Mouse (Mus musculus) lung, adult 2 months (tissue): Measurements from ENCODE around the gene Usp32. TPM values are rescaled to one million over a fixed set of nuclear protein-coding genes. Genes with fewer than 3 reads are reported as not detected.
A peak's percentile ranks its signal among the peaks of the same experiment; 100 is the strongest.

Experiments used
- DNase-seq: peaks from one replicate; pipeline ENCODE4 v3.0.0; 2022
- H3K4me1 ChIP-seq: fragments of 200-500 bp; 2 replicates; pipeline ENCODE4 v1.6.1; 2011; ENCODE audit warnings: low read length; ENCODE audit not compliant: control insufficient read depth, insufficient read depth
- H3K4me3 ChIP-seq: fragments of 200-500 bp; replicated peaks from 2 replicates; pipeline ENCODE3; 2011; ENCODE audit warnings: low read depth, mild to moderate bottlenecking, control low read depth, low read length; ENCODE audit errors: extremely low read depth
- CTCF ChIP-seq: fragments of 200-500 bp; IDR thresholded peaks from 2 replicates; pipeline ENCODE4 v1.5.1; 2011; ENCODE audit warnings: mild to moderate bottlenecking, low read length, control low read depth; ENCODE audit not compliant: insufficient read depth
- POLR2A ChIP-seq: fragments of 200-500 bp; IDR thresholded peaks from 2 replicates; pipeline ENCODE4 v1.6.1; 2011; ENCODE audit warnings: low read depth, mild to moderate bottlenecking, control low read depth, low read length, borderline replicate concordance; ENCODE audit errors: extremely low read depth
- WGBS: fragments of 180-500 bp; shearing (Covaris S2); methylation state at CpG from one replicate; pipeline ENCODE4 v1.1.7; 2018; 5-methylcytosine and 5-hydroxymethylcytosine counted together
- polyA plus RNA-seq: library from polyadenylated mRNA; depleted of rRNA; stranded (reverse); fragments of >200 nt; gene quantifications from 2 replicates; pipeline ENCODE4 v1.2.3, GENCODE M21; 2012

Usp32 gene
- polyA plus RNA-seq, 1 experiment, result 7.9 TPM

DNA sequence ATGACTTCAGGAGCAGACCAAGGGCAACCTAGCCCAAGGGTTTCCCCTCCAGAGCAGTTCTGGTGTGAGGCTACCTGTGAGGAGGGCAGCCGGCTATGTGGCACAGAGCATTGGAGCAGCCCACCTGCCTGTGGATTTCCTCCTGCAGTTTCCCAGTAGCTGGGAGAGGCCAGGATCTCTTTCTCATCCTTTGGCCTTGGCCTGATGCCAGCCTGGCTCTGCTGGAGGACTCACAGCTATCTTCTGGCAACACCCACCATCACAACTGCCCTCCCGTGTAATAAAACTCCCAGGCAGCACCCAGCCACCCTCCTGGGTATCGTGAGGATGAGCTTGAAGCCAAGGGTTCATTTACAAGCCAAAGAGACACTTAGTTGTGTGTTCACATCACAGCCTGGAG is 167.9 kb downstream of the Usp32 start:
- 34% methylated on average over 3 of the region's 3 CpGs for WGBS
- TF ChIP-seq CTCF, result no peak
- no peak for TF ChIP-seq POLR2A
- Histone ChIP-seq H3K4me3 (no peak overlapping the region), H3K4me1 (peaks cover 19% of the 10 kb centered on the region)
- no peak for DNase-seq

DNA sequence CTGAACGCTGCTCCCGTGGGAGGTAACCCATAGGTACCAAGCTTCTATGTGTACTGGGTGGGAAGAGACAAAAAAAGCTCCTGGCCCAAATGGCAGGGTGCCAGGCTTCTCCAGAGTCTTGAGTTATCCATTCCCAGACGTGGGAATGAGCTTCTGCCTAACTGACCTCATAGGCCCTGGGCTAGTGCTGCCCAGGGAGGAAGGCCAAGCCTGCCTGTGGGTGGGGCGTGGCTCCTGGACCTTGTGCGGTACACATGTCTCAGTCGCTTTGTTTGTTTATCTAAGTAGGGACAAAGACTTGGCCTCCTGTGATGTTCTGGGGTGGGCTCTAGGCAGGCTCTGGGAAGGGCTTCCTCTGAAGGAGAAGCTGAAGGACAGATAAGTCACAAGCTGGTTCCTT is 171.2 kb downstream of the Usp32 start:
- 36% methylated on average over 6 of the region's 6 CpGs for WGBS

GRCm38 (mm10) chr11:84968309-84968708 is 171.7 kb downstream of the Usp32 start:
- Histone ChIP-seq H3K4me3 (no peak overlapping the region), H3K4me1 (peaks cover 19% of the 10 kb centered on the region)
- TF ChIP-seq POLR2A (no peak), CTCF (no peak)
- 48% methylated on average over 4 of the region's 4 CpGs for WGBS
- DNase-seq, result no peak

More for the DNA sequence above, 171.2 kb downstream of the Usp32 start:
- no peak overlapping the region for H3K4me3 ChIP-seq
- peak; percentile 48 for DNase-seq
- TF ChIP-seq POLR2A (0 out of 2 replicates have a peak, but pooled peaks have one; percentile 17), CTCF (no peak)
- H3K4me1 ChIP-seq, result peaks cover 19% of the 10 kb centered on the region

GRCm38 (mm10) chr11:84967113-84967512 is 172.8 kb downstream of the Usp32 start:
- Histone ChIP-seq H3K4me1 (peaks cover 19% of the 10 kb centered on the region), H3K4me3 (no peak overlapping the region)
- WGBS, result 55% methylated on average over 5 of the region's 5 CpGs
- DNase-seq, result no peak
- TF ChIP-seq POLR2A, result no peak
- TF ChIP-seq CTCF, result no peak

DNA sequence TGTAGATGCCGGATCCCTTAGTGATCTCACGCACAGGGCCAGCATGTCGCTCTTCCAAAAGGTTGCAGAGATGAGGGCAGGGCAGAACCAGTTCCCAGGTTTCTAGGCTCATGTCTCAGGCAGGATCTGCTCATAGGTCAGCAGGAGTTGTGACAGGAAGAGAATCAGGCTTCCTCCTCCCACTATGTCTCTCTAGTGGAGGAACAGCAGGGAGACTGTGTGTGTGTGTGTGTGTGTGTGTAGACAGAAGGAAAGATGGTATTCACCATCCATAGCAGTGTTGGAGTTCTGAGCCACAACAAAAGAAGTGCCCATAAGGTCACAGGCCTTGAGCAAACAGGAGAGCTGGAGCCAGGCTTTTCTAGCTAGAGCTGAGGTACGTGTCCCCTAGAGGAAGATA is 173.3 kb downstream of the Usp32 start:
- no peak for DNase-seq
- H3K4me3 ChIP-seq, result no peak overlapping the region
- no peak for TF ChIP-seq CTCF
- TF ChIP-seq POLR2A, result no peak
- peaks cover 15% of the 10 kb centered on the region for H3K4me1 ChIP-seq
- WGBS, result 54% methylated on average over 4 of the region's 4 CpGs

GRCm38 (mm10) chr11:84963556-84963955 is 176.4 kb downstream of the Usp32 start:
- H3K4me1 ChIP-seq, result peaks cover 17% of the 10 kb centered on the region
- no peak for DNase-seq
- no peak for TF ChIP-seq POLR2A
- TF ChIP-seq CTCF, result no peak
- 81% methylated on average over 3 of the region's 3 CpGs for WGBS
- no peak overlapping the region for H3K4me3 ChIP-seq

DNA sequence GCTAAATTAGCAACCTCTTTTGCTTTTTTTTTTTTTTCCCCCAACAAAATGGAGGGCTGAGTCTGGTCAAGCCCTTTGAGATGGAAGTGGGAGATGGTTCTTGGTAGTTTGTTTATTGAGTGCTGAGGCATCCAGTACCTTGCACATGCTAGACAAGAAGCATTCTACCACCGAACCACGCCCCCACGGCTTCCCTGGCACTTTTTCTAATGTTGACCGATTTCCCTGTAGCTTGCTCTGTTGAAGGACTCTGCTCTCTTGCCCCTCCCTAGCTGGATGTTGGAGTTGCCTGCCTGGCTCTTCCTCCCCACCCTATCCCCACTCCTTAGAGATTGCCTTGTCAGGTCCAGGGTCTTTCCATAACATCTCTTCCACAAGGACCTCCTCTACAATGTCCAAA is 177.4 kb downstream of the Usp32 start:
- Histone ChIP-seq H3K4me3 (no peak overlapping the region), H3K4me1 (peaks cover 13% of the 10 kb centered on the region; the same call in 1 of the 2 replicates)
- DNase-seq, result no peak
- TF ChIP-seq POLR2A (no peak), CTCF (no peak)
- WGBS, result 72% methylated on average over 4 of the region's 4 CpGs

DNA sequence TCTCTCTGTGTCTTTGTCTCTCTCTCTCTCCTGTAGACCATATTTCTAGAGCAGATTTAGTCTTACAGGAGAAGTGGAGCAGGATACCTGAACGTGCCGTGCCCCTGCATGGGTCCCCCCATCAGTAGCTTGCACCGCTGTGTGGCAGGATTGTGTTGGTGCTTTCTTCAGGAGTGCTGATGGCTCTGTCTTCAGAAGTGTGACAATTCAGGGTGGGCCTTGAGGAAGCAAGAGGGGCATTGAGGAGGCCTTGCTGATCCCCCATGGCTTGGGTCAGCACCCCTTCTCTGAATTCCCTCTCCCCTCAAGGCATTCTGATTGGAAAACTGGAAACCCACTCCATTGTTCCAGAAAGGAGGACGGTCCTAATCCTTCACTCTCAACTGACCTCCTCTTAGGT is 178.4 kb downstream of the Usp32 start:
- TF ChIP-seq CTCF (no peak), POLR2A (no peak)
- 83% methylated on average over 4 of the region's 4 CpGs for WGBS
- no peak for DNase-seq
- Histone ChIP-seq H3K4me3 (no peak overlapping the region), H3K4me1 (peaks cover 11% of the 10 kb centered on the region; the same call in 1 of the 2 replicates)

DNA sequence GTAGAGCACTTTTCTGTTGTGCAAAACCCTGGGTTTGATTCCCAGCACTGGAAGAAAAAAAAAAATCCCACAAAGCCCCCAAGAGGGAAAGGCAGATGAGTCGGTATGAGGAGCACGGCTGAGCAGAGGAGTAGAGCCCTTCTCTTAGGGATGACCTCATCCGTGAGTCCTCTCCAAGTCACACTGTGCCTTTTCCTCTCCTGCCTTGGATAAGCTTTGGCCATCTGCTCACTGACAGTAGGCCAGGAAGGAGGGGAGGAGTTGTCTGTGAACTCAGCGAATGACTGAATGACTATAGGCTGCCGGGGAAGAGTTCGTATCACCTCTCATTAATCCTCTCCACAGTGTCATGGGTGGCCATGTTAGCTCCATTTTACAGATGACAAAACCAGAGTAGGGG is 179.2 kb downstream of the Usp32 start:
- H3K4me3 ChIP-seq, result no peak overlapping the region
- WGBS, result 48% methylated on average over 6 of the region's 6 CpGs
- TF ChIP-seq CTCF, result no peak
- TF ChIP-seq POLR2A, result peak; percentile 30; the same call in 1 of the 2 replicates
- no peak for DNase-seq
- H3K4me1 ChIP-seq, result peaks cover 8% of the 10 kb centered on the region; the same call in 1 of the 2 replicates

GRCm38 (mm10) chr11:84960291-84960690 is 179.7 kb downstream of the Usp32 start:
- Histone ChIP-seq H3K4me1 (peaks cover 8% of the 10 kb centered on the region; the same call in 1 of the 2 replicates), H3K4me3 (no peak overlapping the region)
- WGBS, result 44% methylated on average over 3 of the region's 3 CpGs
- no peak for DNase-seq
- TF ChIP-seq POLR2A (no peak), CTCF (no peak)
